Mouse (Mus musculus): ENCODE measurements around the gene Fbxo9. TPM values are rescaled to one million over a fixed set of nuclear protein-coding genes. Genes with fewer than 3 reads are reported as not detected.

Gene Fbxo9
- polyA plus RNA-seq, 1 experiment from 2014 or later, result 37.3 TPM

- H3K27ac ChIP-seq (replicated peaks; ENCODE audit: low read depth, low read length), result no peak overlapping the region
- ATAC-seq (replicated peaks; ENCODE audit: insufficient number of reproducible peaks, low FRiP score, low TSS enrichment, low read depth), result no peak
- no peak overlapping the region for H3K9ac ChIP-seq (replicated peaks; ENCODE audit: low read length)
- H3K4me2 ChIP-seq (ENCODE audit: low read depth, low read length), result no peak overlapping the region
- no peak for DNase-seq (ENCODE audit: low spot score)
- no peak overlapping the region for H3K4me3 ChIP-seq (ENCODE audit: low read depth, low read length)
- no peaks in the 10 kb centered on the region for H3K36me3 ChIP-seq (replicated peaks; ENCODE audit: control insufficient read depth, insufficient read depth, low read depth, low read length)
- 80% methylated on average over 8 of the region's 8 CpGs for WGBS
- no peaks in the 10 kb centered on the region for H3K4me1 ChIP-seq (ENCODE audit: control insufficient read depth, insufficient read depth, low read length)
- no peaks in the 10 kb centered on the region for H3K9me3 ChIP-seq (replicated peaks; ENCODE audit: control insufficient read depth, low read length)
- no peaks in the 10 kb centered on the region for H3K27me3 ChIP-seq (ENCODE audit: control insufficient read depth, insufficient read depth, low read length)
These were observed 73.0 kb downstream of the Fbxo9 start for GRCm38 (mm10) chr9:78035831-78036230.

- no peak overlapping the region for H3K4me2 ChIP-seq (ENCODE audit: low read depth, low read length)
- H3K9ac ChIP-seq (replicated peaks; ENCODE audit: low read length), result no peak overlapping the region
- H3K9me3 ChIP-seq (replicated peaks; ENCODE audit: control insufficient read depth, low read length), result no peaks in the 10 kb centered on the region
- H3K4me1 ChIP-seq (ENCODE audit: control insufficient read depth, insufficient read depth, low read length), result no peaks in the 10 kb centered on the region
- ATAC-seq (replicated peaks; ENCODE audit: insufficient number of reproducible peaks, low FRiP score, low TSS enrichment, low read depth) (no peak), DNase-seq (ENCODE audit: low spot score) (no peak)
- no peak overlapping the region for H3K4me3 ChIP-seq (ENCODE audit: low read depth, low read length)
- no peak overlapping the region for H3K27ac ChIP-seq (replicated peaks; ENCODE audit: low read depth, low read length)
- H3K27me3 ChIP-seq (ENCODE audit: control insufficient read depth, insufficient read depth, low read length), result no peaks in the 10 kb centered on the region
- H3K36me3 ChIP-seq (replicated peaks; ENCODE audit: control insufficient read depth, insufficient read depth, low read depth, low read length), result no peaks in the 10 kb centered on the region
- 73% methylated on average over 5 of the region's 5 CpGs for WGBS
These were observed 73.6 kb downstream of the Fbxo9 start for GRCm38 (mm10) chr9:78035296-78035695.

- no peak for DNase-seq (ENCODE audit: low spot score)
- no peak overlapping the region for H3K27ac ChIP-seq (replicated peaks; ENCODE audit: low read depth, low read length)
- 92% methylated on average over 4 of the region's 4 CpGs for whole genome bisulfite sequencing
- no peaks in the 10 kb centered on the region for H3K4me1 ChIP-seq (ENCODE audit: control insufficient read depth, insufficient read depth, low read length)
- H3K9ac ChIP-seq (replicated peaks; ENCODE audit: low read length), result no peak overlapping the region
- no peak overlapping the region for H3K4me2 ChIP-seq (ENCODE audit: low read depth, low read length)
- no peaks in the 10 kb centered on the region for H3K27me3 ChIP-seq (ENCODE audit: control insufficient read depth, insufficient read depth, low read length)
- ATAC-seq (replicated peaks; ENCODE audit: insufficient number of reproducible peaks, low FRiP score, low TSS enrichment, low read depth), result no peak
- no peaks in the 10 kb centered on the region for H3K9me3 ChIP-seq (replicated peaks; ENCODE audit: control insufficient read depth, low read length)
- no peak overlapping the region for H3K4me3 ChIP-seq (ENCODE audit: low read depth, low read length)
- no peaks in the 10 kb centered on the region for H3K36me3 ChIP-seq (replicated peaks; ENCODE audit: control insufficient read depth, insufficient read depth, low read depth, low read length)
These were observed 75.9 kb downstream of the Fbxo9 start for GRCm38 (mm10) chr9:78032930-78033329.

Other genes starting within 250 kb of the Fbxo9 start
- gene Elovl5, start 191.7 kb downstream of the Fbxo9 start, polyA plus RNA-seq (2014; fragmentation: Nextera tagmentation; extraction: Ambion mirVana), result 97.0 and 106 TPM in 2 replicates
- gene Gcm1, start 57.1 kb downstream of the Fbxo9 start, polyA plus RNA-seq (2014; fragmentation: Nextera tagmentation; extraction: Ambion mirVana), result not detected in 2 replicates
- gene Ick, start 127 bp upstream of the Fbxo9 start, polyA plus RNA-seq (2014; fragmentation: Nextera tagmentation; extraction: Ambion mirVana), result 33.4 and 35.2 TPM in 2 replicates
- 120 and 124 TPM in 2 replicates for gene Gsta4, start 73.7 kb upstream of the Fbxo9 start, polyA plus RNA-seq (2014; fragmentation: Nextera tagmentation; extraction: Ambion mirVana)
- gene Gsta1, start 121.6 kb upstream of the Fbxo9 start, polyA plus RNA-seq (2014; fragmentation: Nextera tagmentation; extraction: Ambion mirVana), result not detected in 2 replicates
- gene Gm3776, start 148.1 kb upstream of the Fbxo9 start, polyA plus RNA-seq (2014; fragmentation: Nextera tagmentation; extraction: Ambion mirVana), result not detected in 2 replicates
- gene Gm10639, start 180.9 kb upstream of the Fbxo9 start, polyA plus RNA-seq (2014; fragmentation: Nextera tagmentation; extraction: Ambion mirVana), result not detected in 2 replicates
- not detected in 2 replicates for gene Omt2a, start 205.7 kb upstream of the Fbxo9 start, polyA plus RNA-seq (2014; fragmentation: Nextera tagmentation; extraction: Ambion mirVana)
- gene Omt2b, start 218.5 kb upstream of the Fbxo9 start, polyA plus RNA-seq (2014; fragmentation: Nextera tagmentation; extraction: Ambion mirVana), result not detected in 2 replicates
- not detected in 2 replicates for gene Gsta2, start 246.7 kb upstream of the Fbxo9 start, polyA plus RNA-seq (2014; fragmentation: Nextera tagmentation; extraction: Ambion mirVana)

Measured in embryonic facial prominence, embryonic 11.5 days (tissue).